Mouse (Mus musculus): ENCODE results near the gene Schip1.

- no peak for TF ChIP-seq CTCF (IDR thresholded peaks at IDR 0.05; ENCODE audit: control insufficient read depth, insufficient read depth, insufficient replicate concordance, low read depth, low read length)
- TF ChIP-seq POLR2A (IDR thresholded peaks at IDR 0.05; ENCODE audit: control insufficient read depth, low read depth, low read length) = no peak
Observed at GRCm38 (mm10) chr3:68608848-68609497, 544.4 kb downstream of the Schip1 start.

All from testis, adult 2 months (tissue).